Mouse (Mus musculus): ENCODE measurements around the gene Hfe2.

Hfe2 gene

GRCm38 (mm10) chr3:96554251-96554650 is 29.3 kb downstream of the Hfe2 start:
- in situ Hi-C loops (cut with MboI; ENCODE audit: unreplicated experiment in 2 of 2): loop anchor here in 1 of 2 experiments (5.0 kb wide), 1 partner anchor 88 kb away; no protein-coding TSS in a partner anchor

GRCm38 (mm10) chr3:96555041-96555596 is 30.1 kb downstream of the Hfe2 start:
- in situ Hi-C loops (cut with MboI; ENCODE audit: unreplicated experiment in 2 of 2): no loop called here

- in situ Hi-C loops (cut with MboI; ENCODE audit: unreplicated experiment in 2 of 2): no loop called here
These were observed 31.1 kb downstream of the Hfe2 start for GRCm38 (mm10) chr3:96555999-96556614.

- in situ Hi-C loops (cut with MboI; ENCODE audit: unreplicated experiment in 2 of 2): no loop called here
These were observed 32.0 kb downstream of the Hfe2 start for GRCm38 (mm10) chr3:96556651-96557635.

- in situ Hi-C loops (cut with MboI; ENCODE audit: unreplicated experiment in 2 of 2): no loop called here
These were observed 32.7 kb downstream of the Hfe2 start, which contains the start of gene Txnip for GRCm38 (mm10) chr3:96557694-96558093. Gene Txnip, plus strand, starts transcription at chr3:96557957.

- in situ Hi-C loops (cut with MboI; ENCODE audit: unreplicated experiment in 2 of 2): no loop called here
These were observed 33.2 kb downstream of the Hfe2 start for GRCm38 (mm10) chr3:96558159-96558558.

GRCm38 (mm10) chr3:96558668-96559196 is 33.8 kb downstream of the Hfe2 start:
- in situ Hi-C loops (cut with MboI; ENCODE audit: unreplicated experiment in 2 of 2): no loop called here

GRCm38 (mm10) chr3:96559398-96559910 is 34.5 kb downstream of the Hfe2 start:
- in situ Hi-C loops (cut with MboI; ENCODE audit: unreplicated experiment in 2 of 2): no loop called here

- in situ Hi-C loops (cut with MboI; ENCODE audit: unreplicated experiment in 2 of 2): no loop called here
These were observed 35.2 kb downstream of the Hfe2 start for GRCm38 (mm10) chr3:96559911-96560850.

GRCm38 (mm10) chr3:96560881-96561668 is 36.1 kb downstream of the Hfe2 start:
- in situ Hi-C loops (cut with MboI; ENCODE audit: unreplicated experiment in 2 of 2): no loop called here

GRCm38 (mm10) chr3:96561946-96562681 is 37.1 kb downstream of the Hfe2 start:
- in situ Hi-C loops (cut with MboI; ENCODE audit: unreplicated experiment in 2 of 2): no loop called here

GRCm38 (mm10) chr3:96563267-96563666 is 38.3 kb downstream of the Hfe2 start:
- in situ Hi-C loops (cut with MboI; ENCODE audit: unreplicated experiment in 2 of 2): no loop called here

- in situ Hi-C loops (cut with MboI; ENCODE audit: unreplicated experiment in 2 of 2): no loop called here
These were observed 39.1 kb downstream of the Hfe2 start for GRCm38 (mm10) chr3:96563911-96564632.

GRCm38 (mm10) chr3:96564633-96565032 is 39.7 kb downstream of the Hfe2 start:
- in situ Hi-C loops (cut with MboI; ENCODE audit: unreplicated experiment in 2 of 2): no loop called here

GRCm38 (mm10) chr3:96565105-96565504 is 40.1 kb downstream of the Hfe2 start:
- in situ Hi-C loops (cut with MboI; ENCODE audit: unreplicated experiment in 2 of 2): no loop called here

- in situ Hi-C loops (cut with MboI; ENCODE audit: unreplicated experiment in 2 of 2): no loop called here
These were observed 41.9 kb downstream of the Hfe2 start for GRCm38 (mm10) chr3:96566661-96567450.

- in situ Hi-C loops (cut with MboI; ENCODE audit: unreplicated experiment in 2 of 2): no loop called here
These were observed 43.6 kb downstream of the Hfe2 start for GRCm38 (mm10) chr3:96568605-96569004.
